Mouse (Mus musculus): ENCODE measurements around the gene Pigp.
A peak's percentile ranks its signal among the peaks of the same experiment; 100 is the strongest.

Pigp gene

GRCm38 (mm10) chr16:94371301-94371931, at the start of gene Pigp:
TSS of gene Pigp (minus strand) at chr16:94371842.
- peak; percentile 76 for DNase-seq (ENCODE audit: low spot score)

- no peak for DNase-seq (ENCODE audit: low spot score)
Observed at GRCm38 (mm10) chr16:94420498-94420897, 48.9 kb upstream of the Pigp start.

- DNase-seq (ENCODE audit: low spot score): no peak
Observed at GRCm38 (mm10) chr16:94414151-94414550, 42.5 kb upstream of the Pigp start.

GRCm38 (mm10) chr16:94412760-94413159, 41.1 kb upstream of the Pigp start:
- DNase-seq (ENCODE audit: low spot score): no peak

GRCm38 (mm10) chr16:94412198-94412597, 40.6 kb upstream of the Pigp start:
- DNase-seq (ENCODE audit: low spot score): no peak

GRCm38 (mm10) chr16:94411287-94411686, 39.6 kb upstream of the Pigp start:
- no peak for DNase-seq (ENCODE audit: low spot score)

- peak; percentile 28 for DNase-seq (ENCODE audit: low spot score)
Observed at GRCm38 (mm10) chr16:94402185-94402584, 30.5 kb upstream of the Pigp start.

GRCm38 (mm10) chr16:94401636-94402035, 30.0 kb upstream of the Pigp start:
- no peak for DNase-seq (ENCODE audit: low spot score)

GRCm38 (mm10) chr16:94399141-94399540, 27.5 kb upstream of the Pigp start:
- no peak for DNase-seq (ENCODE audit: low spot score)

GRCm38 (mm10) chr16:94396641-94397040, 25.0 kb upstream of the Pigp start:
- no peak for DNase-seq (ENCODE audit: low spot score)

- no peak for DNase-seq (ENCODE audit: low spot score)
Observed at GRCm38 (mm10) chr16:94395051-94395450, 23.4 kb upstream of the Pigp start.

GRCm38 (mm10) chr16:94392299-94392698, 20.7 kb upstream of the Pigp start:
- DNase-seq (ENCODE audit: low spot score): no peak

- DNase-seq (ENCODE audit: low spot score): no peak
Observed at GRCm38 (mm10) chr16:94387690-94388089, 16.0 kb upstream of the Pigp start.

- DNase-seq (ENCODE audit: low spot score): no peak
Observed at GRCm38 (mm10) chr16:94383277-94383676, 11.6 kb upstream of the Pigp start.

GRCm38 (mm10) chr16:94379386-94379785, 7.7 kb upstream of the Pigp start:
- no peak for DNase-seq (ENCODE audit: low spot score)

GRCm38 (mm10) chr16:94370915-94371300, 734 bp downstream of the Pigp start:
- no peak for DNase-seq (ENCODE audit: low spot score)

GRCm38 (mm10) chr16:94370173-94370914, 1.3 kb downstream of the Pigp start, which contains the start of gene Ttc3:
TSS of gene Ttc3 (plus strand) at chr16:94370618.
- DNase-seq (ENCODE audit: low spot score): peak; percentile 96

GRCm38 (mm10) chr16:94369596-94370172, 2.0 kb downstream of the Pigp start:
- DNase-seq (ENCODE audit: low spot score): no peak

GRCm38 (mm10) chr16:94365435-94365834, 6.2 kb downstream of the Pigp start:
- DNase-seq (ENCODE audit: low spot score): no peak

GRCm38 (mm10) chr16:94363814-94364213, 7.8 kb downstream of the Pigp start:
- no peak for DNase-seq (ENCODE audit: low spot score)

- peak; percentile 82 for DNase-seq (ENCODE audit: low spot score)
Observed at GRCm38 (mm10) chr16:94362174-94362873, 9.3 kb downstream of the Pigp start.

GRCm38 (mm10) chr16:94360578-94361350, 10.9 kb downstream of the Pigp start:
- no peak for DNase-seq (ENCODE audit: low spot score)

Data from MN1 (cell line).